Mouse (Mus musculus) thymus, postnatal 36 days (tissue): Measurements from ENCODE around the gene Hoxa7.

Source experiments
- DNase-seq, 2 experiments: peaks; one replicate each; pipeline ENCODE4 v3.0.0; 2022; ENCODE audit warnings: mixed read lengths in 2 of 2

The Hoxa7 gene

GRCm38 (mm10) chr6:52223939-52224760, 2.5 kb upstream of the Hoxa7 start:
- peak in 1 of 2 experiments; percentile 4 for DNase-seq

- peak in 1 of 2 experiments; percentile 1 for DNase-seq
Observed at GRCm38 (mm10) chr6:52222729-52223128, 1.1 kb upstream of the Hoxa7 start.

GRCm38 (mm10) chr6:52221993-52222685, 485 bp upstream of the Hoxa7 start:
- DNase-seq, result peak in 1 of 2 experiments; percentile 31

GRCm38 (mm10) chr6:52220865-52221310, 766 bp downstream of the Hoxa7 start:
- no peak for DNase-seq

- DNase-seq, result no peak
Observed at GRCm38 (mm10) chr6:52220003-52220864, 1.4 kb downstream of the Hoxa7 start.

- no peak for DNase-seq
Observed at GRCm38 (mm10) chr6:52219234-52219942, 2.3 kb downstream of the Hoxa7 start.

- no peak for DNase-seq
Observed at GRCm38 (mm10) chr6:52218643-52219215, 2.9 kb downstream of the Hoxa7 start.

GRCm38 (mm10) chr6:52217895-52218642, 3.6 kb downstream of the Hoxa7 start:
- DNase-seq, result no peak

GRCm38 (mm10) chr6:52217459-52217768, 4.2 kb downstream of the Hoxa7 start:
- DNase-seq, result peak; percentile 62 to 80

- peak in 1 of 2 experiments; percentile 24 for DNase-seq
Observed at GRCm38 (mm10) chr6:52216691-52217458, 4.8 kb downstream of the Hoxa7 start.

GRCm38 (mm10) chr6:52215771-52216535, 5.7 kb downstream of the Hoxa7 start:
- peak in 1 of 2 experiments; percentile 6 for DNase-seq

GRCm38 (mm10) chr6:52215070-52215469, 6.6 kb downstream of the Hoxa7 start:
- peak in 1 of 2 experiments; percentile 7 for DNase-seq

- DNase-seq, result no peak
Observed at GRCm38 (mm10) chr6:52214271-52214670, 7.4 kb downstream of the Hoxa7 start.

GRCm38 (mm10) chr6:52213119-52213986, 8.3 kb downstream of the Hoxa7 start, which contains the start of the genes Hoxa3 and Gm28308:
Gene Hoxa3, minus strand, starts transcription at chr6:52213336.
Gene Gm28308, minus strand, starts transcription at chr6:52213339.
- DNase-seq, result peak in 1 of 2 experiments; percentile 17

- DNase-seq, result peak in 1 of 2 experiments; percentile 7
Observed at GRCm38 (mm10) chr6:52212556-52213118, 9.0 kb downstream of the Hoxa7 start.

GRCm38 (mm10) chr6:52211961-52212360, 9.7 kb downstream of the Hoxa7 start:
- DNase-seq, result peak in 1 of 2 experiments; percentile 11

GRCm38 (mm10) chr6:52211170-52211935, 10.3 kb downstream of the Hoxa7 start:
- DNase-seq, result peak; percentile 72 to 75
